Mouse (Mus musculus) stomach, postnatal 0 days (tissue): Measurements from ENCODE around the gene Banp.

Experiments used
- CTCF ChIP-seq: IDR thresholded peaks from 2 replicates; pipeline ENCODE4 v1.5.1; 2016; ENCODE audit warnings: antibody characterized with exemption, low read depth, mild to moderate bottlenecking, moderate library complexity
- EP300 ChIP-seq: optimal IDR thresholded peaks from 2 replicates; pipeline ENCODE3; 2016; ENCODE audit warnings: antibody characterized with exemption

DNA sequence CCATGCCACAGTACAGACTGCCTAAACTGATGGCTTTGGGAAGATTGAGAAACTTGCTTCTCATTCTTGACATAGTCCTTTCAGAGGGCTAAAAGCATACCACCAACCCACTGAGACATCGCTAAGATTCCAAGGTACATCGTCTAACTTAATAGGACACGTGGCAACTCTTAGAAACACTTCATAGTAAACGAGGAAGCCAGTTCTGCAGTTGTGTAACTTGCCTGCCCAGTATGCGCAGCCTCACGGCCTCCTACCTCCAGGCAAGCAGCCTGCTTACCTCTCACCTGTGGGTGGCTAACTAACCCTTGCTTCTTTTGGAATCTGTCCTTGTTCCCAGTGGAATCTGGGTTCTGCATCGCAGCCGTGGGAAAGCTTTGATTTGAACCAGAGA, 40.4 kb upstream of the Banp start:
- TF ChIP-seq CTCF: no peak
- TF ChIP-seq EP300: no peak
